Mouse (Mus musculus) Patski (cell line): ENCODE measurements around the gene Hoxb9. TPM values are rescaled to one million over a fixed set of nuclear protein-coding genes. Genes with fewer than 3 reads are reported as not detected.

Experiments
- ATAC-seq: fragments of 100-300 bp; one replicate; pipeline ENCODE4 v1.8.0; 2021
- CTCF ChIA-PET: fragments of 350-600 bp; sonication (Branson Sonifier 250); formaldehyde crosslinking; loops from one replicate; lab custom pipeline; 2022; ENCODE audit warnings: inconsistent platforms; lab: Charles Lee
- POLR2A ChIA-PET: fragments of 350-600 bp; sonication (Branson Sonifier 250); formaldehyde crosslinking; loops from one replicate; lab custom pipeline; 2022; ENCODE audit warnings: antibody characterized with exemption, inconsistent platforms; lab: Charles Lee
- DNase-seq: peaks from one replicate; pipeline ENCODE4 v3.0.0-alpha.2; 2011; ENCODE audit warnings: low read depth, low spot score
- H3K27me3 ChIP-seq: fragments of 371-371 bp; one replicate; pipeline ENCODE4 v1.5.1; 2021
- CTCF ChIP-seq: fragments of 100-300 bp; IDR thresholded peaks from one replicate; pipeline ENCODE4 v1.5.1; 2021
- in situ Hi-C: fragments of 300-500 bp; cut with MboI; formaldehyde crosslinking; loops from 3 replicates; pipeline ENCODE4 v1.11.1; 2018; ENCODE audit warnings: low pct_unique_long_range_greater_than_20kb, mixed read lengths
- polyA plus RNA-seq: library from polyadenylated mRNA; unstranded; gene quantifications from one replicate; pipeline ENCODE4 v1.2.3, GENCODE M21; 2021

Hoxb9 gene
- polyA plus RNA-seq, 1 experiment from 2014 or later = 111 TPM

- DNase-seq (no peak), ATAC-seq (peak; percentile 4)
- in situ Hi-C loops = no loop called here
- ChIA-PET CTCF (no interaction called here), POLR2A (interaction anchor here (0.9 to 8.5 kb wide), 3 partner anchors 12 to 420 kb away, joined by 3 to 92 read pairs (median 28); partner anchors contain the start of gene Hoxb5)
- TF ChIP-seq CTCF = no peak
- H3K27me3 ChIP-seq = no peaks in the 10 kb centered on the region
Measured at GRCm38 (mm10) chr11:96319910-96320309, 48.7 kb downstream of the Hoxb9 start.

- H3K27me3 ChIP-seq = no peaks in the 10 kb centered on the region
- POLR2A ChIA-PET = interaction anchor here (0.7 to 8.5 kb wide), 5 partner anchors 13 to 419 kb away, joined by 3 to 92 read pairs (median 13); partner anchors contain the start of gene Hoxb5
- DNase-seq (no peak), ATAC-seq (no peak)
- CTCF ChIA-PET = interaction anchor here (0.9 kb wide), 1 partner anchor 11 kb away, joined by 3 read pairs; no protein-coding TSS in a partner anchor
- in situ Hi-C loops = no loop called here
- no peak for TF ChIP-seq CTCF
Measured at GRCm38 (mm10) chr11:96320688-96321087, 49.4 kb downstream of the Hoxb9 start.

- TF ChIP-seq CTCF = no peak
- no peaks in the 10 kb centered on the region for H3K27me3 ChIP-seq
- DNase-seq (no peak), ATAC-seq (no peak)
- CTCF ChIA-PET = interaction anchor here (1.1 to 2.6 kb wide), 4 partner anchors 9 to 299 kb away, joined by 4 to 6 read pairs (median 4); no protein-coding TSS in a partner anchor
- in situ Hi-C loops = no loop called here
- POLR2A ChIA-PET = interaction anchor here (0.6 to 8.5 kb wide), 14 partner anchors 10 to 352 kb away, joined by 3 to 92 read pairs (median 5); partner anchors contain the start of genes Hoxb5 and Hoxb7
Measured at GRCm38 (mm10) chr11:96321846-96322245, 50.6 kb downstream of the Hoxb9 start.

GRCm38 (mm10) chr11:96322738-96323137, 51.5 kb downstream of the Hoxb9 start:
- in situ Hi-C loops = no loop called here
- no peaks in the 10 kb centered on the region for H3K27me3 ChIP-seq
- no peak for TF ChIP-seq CTCF
- DNase-seq (no peak), ATAC-seq (no peak)
- ChIA-PET POLR2A (interaction anchor here (0.5 to 8.5 kb wide), 11 partner anchors 9 to 62 kb away, joined by 3 to 92 read pairs (median 9); partner anchors contain the start of gene Hoxb5), CTCF (interaction anchor here (0.7 to 2.6 kb wide), 8 partner anchors 9 to 298 kb away, joined by 3 to 7 read pairs (median 4); no protein-coding TSS in a partner anchor)

- in situ Hi-C loops = no loop called here
- DNase-seq (no peak), ATAC-seq (no peak)
- TF ChIP-seq CTCF = no peak
- ChIA-PET POLR2A (interaction anchor here (0.7 to 8.5 kb wide), 7 partner anchors 16 to 43 kb away, joined by 3 to 92 read pairs (median 9); partner anchors contain the start of gene Hoxb5), CTCF (interaction anchor here (0.7 to 2.6 kb wide), 7 partner anchors 10 to 298 kb away, joined by 3 to 7 read pairs (median 4); no protein-coding TSS in a partner anchor)
- H3K27me3 ChIP-seq = no peaks in the 10 kb centered on the region
Measured at GRCm38 (mm10) chr11:96323154-96323553, 51.9 kb downstream of the Hoxb9 start, which contains the start of gene Hoxb3. Gene Hoxb3, plus strand, starts transcription at chr11:96323326.

GRCm38 (mm10) chr11:96324125-96324524, 52.9 kb downstream of the Hoxb9 start:
- H3K27me3 ChIP-seq = no peaks in the 10 kb centered on the region
- ATAC-seq (no peak), DNase-seq (no peak)
- POLR2A ChIA-PET = interaction anchor here (0.7 to 8.5 kb wide), 10 partner anchors 8 to 297 kb away, joined by 3 to 92 read pairs (median 4); partner anchors contain the start of genes Hoxb5 and Hoxb7
- CTCF ChIA-PET = interaction anchor here (1.7 kb wide), 1 partner anchor 17 kb away, joined by 9 read pairs; no protein-coding TSS in a partner anchor
- TF ChIP-seq CTCF = no peak
- in situ Hi-C loops = no loop called here

GRCm38 (mm10) chr11:96324965-96325364, 53.7 kb downstream of the Hoxb9 start:
- in situ Hi-C loops = no loop called here
- ChIA-PET CTCF (interaction anchor here (1.7 kb wide), 1 partner anchor 16 kb away, joined by 9 read pairs; no protein-coding TSS in a partner anchor), POLR2A (interaction anchor here (0.6 to 8.5 kb wide), 9 partner anchors 9 to 41 kb away, joined by 3 to 92 read pairs (median 5); partner anchors contain the start of genes Hoxb5 and Hoxb7)
- ATAC-seq (no peak), DNase-seq (no peak)
- no peaks in the 10 kb centered on the region for H3K27me3 ChIP-seq
- no peak for TF ChIP-seq CTCF

GRCm38 (mm10) chr11:96325747-96326212, 54.5 kb downstream of the Hoxb9 start:
- no peaks in the 10 kb centered on the region for H3K27me3 ChIP-seq
- ChIA-PET POLR2A (interaction anchor here (4.3 to 8.5 kb wide), 2 partner anchors 16 to 18 kb away, joined by 15 to 92 read pairs; partner anchors contain the start of gene Hoxb5), CTCF (interaction anchor here (1.6 kb wide), 1 partner anchor 10 kb away, joined by 4 read pairs; no protein-coding TSS in a partner anchor)
- in situ Hi-C loops = no loop called here
- ATAC-seq (no peak), DNase-seq (no peak)
- no peak for TF ChIP-seq CTCF

Other genes starting within 250 kb of the Hoxb9 start
- not detected for gene Gip, start 246.9 kb upstream of the Hoxb9 start, polyA plus RNA-seq
- gene Snf8, start 236.6 kb upstream of the Hoxb9 start, polyA plus RNA-seq = 100 TPM
- gene Ube2z, start 206.1 kb upstream of the Hoxb9 start, polyA plus RNA-seq = 74.0 TPM
- 605 TPM for gene Atp5g1, start 195.8 kb upstream of the Hoxb9 start, polyA plus RNA-seq
- gene Calcoco2, start 159.5 kb upstream of the Hoxb9 start, polyA plus RNA-seq = not detected
- 0.13 TPM for gene Ttll6, start 137.7 kb upstream of the Hoxb9 start, polyA plus RNA-seq
- 1.4 TPM for gene Hoxb13, start 77.1 kb upstream of the Hoxb9 start, polyA plus RNA-seq
- gene Hoxb8, start 10.4 kb downstream of the Hoxb9 start, polyA plus RNA-seq = 118 TPM
- gene Hoxb7, start 15.2 kb downstream of the Hoxb9 start, polyA plus RNA-seq = 98.7 TPM
- gene Hoxb6, start 21.0 kb downstream of the Hoxb9 start, polyA plus RNA-seq = 69.7 TPM
- 24.4 TPM for gene Hoxb5, start 31.9 kb downstream of the Hoxb9 start, polyA plus RNA-seq
- gene Hoxb4, start 46.8 kb downstream of the Hoxb9 start, polyA plus RNA-seq = 12.2 TPM
- gene Hoxb3, start 51.9 kb downstream of the Hoxb9 start, polyA plus RNA-seq = 53.8 TPM
- gene Hoxb2, start 79.1 kb downstream of the Hoxb9 start, polyA plus RNA-seq = 45.2 TPM
- gene Hoxb1, start 94.3 kb downstream of the Hoxb9 start, polyA plus RNA-seq = not detected
- 0.59 TPM for gene Skap1, start 193.1 kb downstream of the Hoxb9 start, polyA plus RNA-seq